Mouse (Mus musculus) hindbrain, postnatal 0 days (tissue): ENCODE measurements around the gene Fcgrt. TPM values are rescaled to one million over a fixed set of nuclear protein-coding genes. Genes with fewer than 3 reads are reported as not detected.
A peak's percentile ranks its signal among the peaks of the same experiment; 100 is the strongest.

Experiments
- ATAC-seq: fragments of 200-750 bp; cut with Nextera tagmentation; 2 replicates; pipeline ENCODE4 v1.8.0; 2017; ENCODE audit warnings: mild to moderate bottlenecking, moderate TSS enrichment, moderate library complexity
- DNase-seq: peaks from one replicate; pipeline ENCODE4 v3.0.0-alpha.2; 2015; ENCODE audit warnings: low spot score
- H3K27ac ChIP-seq: fragments of 300-500 bp; sonication (generic); 2 replicates; pipeline ENCODE4 v1.5.1; 2014; ENCODE audit warnings: mild to moderate bottlenecking
- H3K27me3 ChIP-seq: fragments of 300-500 bp; sonication (generic); 2 replicates; pipeline ENCODE4 v1.6.1; 2014; ENCODE audit warnings: low read length, mixed read lengths; ENCODE audit not compliant: insufficient read depth
- H3K36me3 ChIP-seq: fragments of 300-500 bp; sonication (generic); 2 replicates; pipeline ENCODE4 v1.6.1; 2014; ENCODE audit warnings: low read length, mixed read lengths; ENCODE audit not compliant: insufficient read depth
- H3K4me1 ChIP-seq: fragments of 300-500 bp; sonication (generic); 2 replicates; pipeline ENCODE4 v1.6.1; 2014; ENCODE audit warnings: antibody characterized with exemption, low read length, mixed read lengths; ENCODE audit not compliant: insufficient read depth
- H3K4me2 ChIP-seq: fragments of 300-500 bp; sonication (generic); 2 replicates; pipeline ENCODE4 v1.6.1; 2014; ENCODE audit warnings: low read depth, mild to moderate bottlenecking, low read length, moderate library complexity, mixed read lengths
- H3K4me3 ChIP-seq: fragments of 300-500 bp; sonication (generic); 2 replicates; pipeline ENCODE4 v1.5.1; 2014; ENCODE audit warnings: low read length
- H3K9ac ChIP-seq: fragments of 300-500 bp; sonication (generic); replicated peaks from 2 replicates; pipeline ENCODE4 v1.6.1; 2014; ENCODE audit warnings: mild to moderate bottlenecking, low read length, moderate library complexity, mixed read lengths
- H3K9me3 ChIP-seq: fragments of 300-500 bp; sonication (generic); 2 replicates; pipeline ENCODE4 v1.6.1; 2016; ENCODE audit warnings: low read length, mixed read lengths
- CTCF ChIP-seq: IDR thresholded peaks from 2 replicates; pipeline ENCODE4 v1.5.1; 2016; ENCODE audit warnings: antibody characterized with exemption, control low read depth, low read depth
- WGBS: fragments of 180-500 bp; shearing (Covaris S2); extraction: QIAGEN DNeasy Blood & Tissue Kit; methylation state at CpG from one replicate; pipeline ENCODE4 v1.1.7; 2014; 5-methylcytosine and 5-hydroxymethylcytosine counted together
- polyA plus RNA-seq: library from polyadenylated mRNA; unstranded; fragments of >200 nt; fragmentation: Nextera tagmentation; extraction: Ambion mirVana; gene quantifications from 2 replicates; pipeline ENCODE4 v1.2.1, GENCODE M21; 2015
- total RNA-seq: library from RNA; depleted of rRNA; stranded (reverse); fragments of >200 nt; gene quantifications from 2 replicates; pipeline ENCODE4 v1.2.3, GENCODE M21; 2014

The Fcgrt gene
- total and polyA plus RNA-seq, 2 experiments from 2014 or later: 32.9 to 45.9 TPM

- Histone ChIP-seq H3K27me3 (no peaks in the 10 kb centered on the region), H3K4me3 (no peak overlapping the region), H3K9me3 (no peaks in the 10 kb centered on the region), H3K9ac (no peak overlapping the region), H3K4me1 (no peaks in the 10 kb centered on the region), H3K4me2 (no peak overlapping the region), H3K27ac (no peak overlapping the region), H3K36me3 (no peaks in the 10 kb centered on the region)
- TF ChIP-seq CTCF: no peak
- no peak for ATAC-seq
- no peak for DNase-seq
- WGBS: 42% methylated on average over 17 of the region's 18 CpGs
Measured at GRCm38 (mm10) chr7:45093516-45093905, 10.1 kb downstream of the Fcgrt start.

DNA sequence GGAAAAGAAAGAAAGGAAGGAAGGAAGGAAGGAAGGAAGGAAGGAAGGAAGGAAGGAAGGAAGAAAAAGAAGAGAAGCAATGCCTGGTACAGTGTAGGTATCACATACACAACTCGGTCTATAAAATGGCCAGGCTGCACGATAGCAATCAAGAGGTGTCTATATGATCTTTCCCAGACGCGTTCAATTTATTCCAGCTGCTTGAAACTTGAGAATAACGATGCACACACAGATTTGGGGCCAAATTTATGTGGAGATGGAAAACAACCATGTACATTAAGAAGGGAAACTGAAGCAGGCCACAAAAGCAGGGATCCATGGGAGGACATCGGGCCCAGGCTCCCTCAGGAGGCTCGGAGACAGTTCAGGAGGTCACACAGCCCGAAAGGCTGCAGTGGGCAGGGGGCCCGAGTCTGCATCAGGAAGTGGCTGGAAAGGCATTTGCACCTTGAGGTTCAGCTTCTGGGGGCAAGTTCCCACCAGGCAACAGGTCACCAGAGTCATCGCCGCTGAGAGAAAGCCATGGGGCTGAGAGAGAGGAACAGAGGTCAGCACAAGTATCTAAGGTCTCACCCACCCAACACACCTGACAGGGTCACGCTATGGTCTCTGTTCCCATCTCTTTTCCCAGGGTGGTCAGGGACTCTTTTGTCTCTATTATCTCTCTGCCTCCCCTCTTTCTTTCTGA lies 10.7 kb downstream of the Fcgrt start:
- Histone ChIP-seq H3K36me3 (no peaks in the 10 kb centered on the region), H3K4me2 (no peak overlapping the region), H3K4me3 (no peak overlapping the region), H3K9ac (no peak overlapping the region), H3K9me3 (no peaks in the 10 kb centered on the region), H3K4me1 (no peaks in the 10 kb centered on the region), H3K27ac (no peak overlapping the region), H3K27me3 (no peaks in the 10 kb centered on the region)
- TF ChIP-seq CTCF: no peak
- no peak for DNase-seq
- no peak for ATAC-seq
- 59% methylated on average over 12 of the region's 12 CpGs for WGBS

GRCm38 (mm10) chr7:45092048-45092447 lies 11.6 kb downstream of the Fcgrt start, which contains the start of gene Rcn3:
TSS of gene Rcn3 (minus strand) at chr7:45092221.
- Histone ChIP-seq H3K27ac (peak within 1 kb of the TSS; percentile 41; the same call in 1 of the 2 replicates), H3K27me3 (no peaks in the 10 kb centered on the region), H3K4me1 (no peaks in the 10 kb centered on the region), H3K4me3 (peak within 1 kb of the TSS; percentile 37), H3K4me2 (peak within 1 kb of the TSS; percentile 61), H3K9me3 (no peaks in the 10 kb centered on the region), H3K36me3 (no peaks in the 10 kb centered on the region), H3K9ac (peak within 1 kb of the TSS; percentile 44)
- DNase-seq: peak; percentile 95
- no peak for TF ChIP-seq CTCF
- peak; percentile 95 for ATAC-seq
- under 1% methylated on average over 16 of the region's 16 CpGs for WGBS

DNA sequence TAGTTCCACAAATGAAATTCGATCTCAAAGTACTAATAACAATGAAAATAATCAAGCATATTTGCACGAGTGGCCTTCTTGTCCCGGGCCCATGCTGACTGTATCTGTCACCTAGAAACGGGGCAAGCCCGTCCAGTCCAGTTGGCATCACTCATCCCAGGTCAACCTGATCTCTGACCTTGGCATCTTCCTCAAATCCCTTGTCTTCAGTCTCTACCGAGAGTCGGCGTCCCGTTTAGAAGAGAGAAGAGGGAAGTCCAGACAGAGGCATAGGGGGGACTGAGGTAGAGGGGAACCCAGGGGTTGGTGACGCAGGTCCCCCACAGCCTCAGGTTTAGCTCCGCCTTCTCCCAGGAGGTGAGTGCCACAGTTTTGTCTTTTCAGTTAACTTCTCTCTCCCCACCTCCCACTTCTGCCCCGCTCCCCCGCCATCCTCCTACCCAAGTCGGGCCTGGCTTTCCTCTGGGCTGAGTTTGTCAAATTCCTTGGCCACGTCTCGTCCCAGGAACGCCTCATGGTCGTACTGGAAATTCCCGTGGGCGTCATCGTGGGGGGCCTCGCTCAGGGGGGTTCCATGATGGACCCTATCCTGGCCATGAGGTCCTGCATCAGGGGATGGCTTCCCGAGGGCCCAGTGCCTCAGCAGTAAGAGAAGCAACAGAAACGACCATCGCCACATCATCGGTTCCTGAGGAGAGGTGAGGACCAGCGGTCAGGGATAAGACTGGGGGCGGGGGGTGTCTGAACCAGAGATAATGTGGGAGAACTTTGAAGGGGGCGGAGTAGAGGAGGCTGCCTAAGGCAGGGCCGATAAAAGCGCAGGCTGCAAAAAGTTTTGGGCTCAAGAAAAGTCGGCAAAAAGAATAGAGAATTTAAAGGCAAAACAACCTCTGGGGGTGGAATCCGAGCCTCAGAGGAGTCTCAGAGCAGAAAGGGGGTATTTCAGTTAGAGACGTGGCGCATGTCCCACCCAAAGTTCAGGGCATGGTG lies 12.4 kb downstream of the Fcgrt start:
- Histone ChIP-seq H3K36me3 (no peaks in the 10 kb centered on the region), H3K27ac (peak overlapping the region; percentile 41; the same call in 1 of the 2 replicates), H3K4me1 (no peaks in the 10 kb centered on the region), H3K9me3 (no peaks in the 10 kb centered on the region), H3K27me3 (no peaks in the 10 kb centered on the region), H3K4me3 (peak overlapping the region; percentile 37), H3K4me2 (peak overlapping the region; percentile 61), H3K9ac (peak overlapping the region; percentile 44)
- ATAC-seq: peak; percentile 16; the same call in 1 of the 2 replicates
- TF ChIP-seq CTCF: no peak
- 14% methylated on average over 35 of the region's 35 CpGs for WGBS
- no peak for DNase-seq

GRCm38 (mm10) chr7:45090251-45090977 lies 13.2 kb downstream of the Fcgrt start:
- DNase-seq: no peak
- Histone ChIP-seq H3K36me3 (no peaks in the 10 kb centered on the region), H3K9ac (no peak overlapping the region), H3K27me3 (no peaks in the 10 kb centered on the region), H3K4me1 (no peaks in the 10 kb centered on the region), H3K27ac (no peak overlapping the region), H3K4me2 (no peak overlapping the region), H3K9me3 (no peaks in the 10 kb centered on the region), H3K4me3 (no peak overlapping the region)
- ATAC-seq: no peak
- WGBS: 85% methylated on average over 13 of the region's 13 CpGs
- TF ChIP-seq CTCF: no peak

GRCm38 (mm10) chr7:45088597-45088996 lies 15.1 kb downstream of the Fcgrt start:
- no peaks in the 10 kb centered on the region for H3K36me3 ChIP-seq
- no peak for TF ChIP-seq CTCF
- WGBS: 95% methylated on average over 17 of the region's 17 CpGs
- H3K9ac ChIP-seq: no peak overlapping the region
- no peaks in the 10 kb centered on the region for H3K9me3 ChIP-seq
- H3K27ac ChIP-seq: no peak overlapping the region
- ATAC-seq (no peak), DNase-seq (no peak)
- no peak overlapping the region for H3K4me3 ChIP-seq
- no peaks in the 10 kb centered on the region for H3K27me3 ChIP-seq
- H3K4me2 ChIP-seq: no peak overlapping the region
- H3K4me1 ChIP-seq: no peaks in the 10 kb centered on the region
